Mouse (Mus musculus): ENCODE data around the gene Birc3.

DNA sequence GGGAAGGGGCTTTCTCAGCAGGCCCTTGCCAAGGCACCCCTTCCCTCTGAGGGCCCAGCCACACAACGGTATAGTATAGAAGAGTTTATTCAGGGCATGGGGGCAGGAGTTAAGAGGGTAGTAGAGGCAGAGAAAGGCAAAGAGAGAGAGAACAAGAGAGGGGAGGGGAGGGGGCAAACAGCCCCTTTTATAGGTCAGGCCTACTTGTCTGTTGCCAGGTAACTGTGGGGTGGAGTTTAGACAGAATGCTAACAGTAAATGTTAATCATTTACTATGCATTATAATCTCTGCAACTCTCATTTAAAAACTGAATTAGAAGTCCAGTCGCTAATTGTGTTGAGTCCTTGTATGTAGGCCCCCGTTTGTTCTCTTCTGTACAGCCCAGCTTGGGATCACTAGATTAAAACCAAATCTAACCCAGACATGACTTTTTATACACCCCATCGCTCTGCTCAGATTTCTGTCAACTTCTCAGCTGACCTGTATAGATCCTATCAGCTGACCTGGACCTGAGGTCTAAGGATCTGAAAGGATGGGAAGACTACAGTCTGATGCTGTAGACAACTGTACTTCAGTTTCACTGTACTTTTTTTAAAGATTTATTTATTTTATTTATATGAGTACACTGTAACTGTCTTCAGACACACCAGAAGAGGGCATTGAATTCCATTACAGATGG is 27.6 kb downstream of the Birc3 start:
- no peak for TF ChIP-seq POLR2A (IDR thresholded peaks at IDR 0.05; ENCODE audit: insufficient read depth, low read length)
- TF ChIP-seq CTCF (IDR thresholded peaks at IDR 0.05; ENCODE audit: low read depth, low read length) = no peak
- TF ChIP-seq EP300 (IDR thresholded peaks at IDR 0.05; ENCODE audit: insufficient read depth, low read depth, low read length) = no peak

Data from ES-Bruce4 (cell line).